Mouse (Mus musculus) 3T3-L1 (cell line): ENCODE measurements around the gene Map4k1.

ENCODE experiments used
- DNase-seq: peaks from one replicate; pipeline ENCODE4 v3.0.0-alpha.2; 2015; ENCODE audit warnings: low read depth, low spot score

The Map4k1 gene

GRCm38 (mm10) chr7:28981651-28982273 lies at the start of gene Map4k1, which contains the start of gene Eif3k:
Gene Map4k1 (plus strand): TSS chr7:28982050.
Gene Eif3k (minus strand): TSS chr7:28981864.
- DNase-seq: peak; percentile 99

DNA sequence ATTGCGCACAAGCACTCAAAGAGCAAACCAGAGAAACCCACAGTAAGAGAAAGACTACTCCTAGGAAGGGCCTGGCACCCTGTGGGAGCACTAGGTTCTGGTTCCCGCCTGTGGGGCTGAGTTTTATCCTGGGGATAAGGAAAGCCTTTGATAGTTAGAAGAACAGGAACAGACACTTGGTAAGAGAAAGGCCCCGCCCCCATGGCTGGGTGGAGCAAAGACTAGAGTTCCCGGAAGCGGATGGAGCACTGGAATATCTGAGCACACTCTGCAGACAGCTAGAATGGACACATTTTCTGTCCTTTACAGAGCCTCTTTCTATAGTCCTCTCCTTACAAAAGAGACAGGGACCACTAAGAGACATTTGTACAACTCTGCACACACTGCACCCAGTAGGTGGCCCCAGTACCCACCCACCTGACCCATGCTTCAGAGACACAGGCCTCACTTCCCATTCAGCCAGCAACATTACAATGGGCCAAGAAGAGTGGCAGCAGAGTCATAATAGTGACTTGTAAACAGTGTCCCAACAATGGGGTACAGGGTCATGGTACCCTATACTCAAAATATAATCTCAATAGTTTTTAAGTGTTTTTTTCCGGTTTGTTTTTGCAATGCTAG lies 49.3 kb upstream of the Map4k1 start:
- peak; percentile 64 for DNase-seq

GRCm38 (mm10) chr7:28933825-28934224 lies 48.0 kb upstream of the Map4k1 start:
- no peak for DNase-seq

- DNase-seq: no peak
These were observed 45.1 kb upstream of the Map4k1 start for GRCm38 (mm10) chr7:28936787-28937186.

DNA sequence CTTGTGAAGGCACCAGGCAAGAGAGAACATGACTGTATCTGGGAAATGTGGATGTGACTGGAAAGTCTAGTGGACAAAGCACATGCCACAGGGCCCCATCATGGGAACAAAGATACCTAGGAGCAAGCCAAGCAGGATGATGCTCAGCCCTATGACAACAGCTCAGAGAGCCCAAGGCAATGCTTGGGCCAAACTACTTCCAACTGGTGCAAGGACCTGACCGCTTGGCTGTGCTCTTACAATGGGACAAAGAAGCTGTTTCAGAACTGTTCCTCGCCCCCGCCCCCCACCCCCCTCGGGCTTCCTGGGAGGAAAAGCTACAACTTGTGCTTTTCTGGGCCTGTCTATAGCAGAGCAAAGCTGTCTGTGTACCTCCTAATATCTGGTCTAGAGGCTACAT lies 43.2 kb upstream of the Map4k1 start:
- DNase-seq: no peak

DNA sequence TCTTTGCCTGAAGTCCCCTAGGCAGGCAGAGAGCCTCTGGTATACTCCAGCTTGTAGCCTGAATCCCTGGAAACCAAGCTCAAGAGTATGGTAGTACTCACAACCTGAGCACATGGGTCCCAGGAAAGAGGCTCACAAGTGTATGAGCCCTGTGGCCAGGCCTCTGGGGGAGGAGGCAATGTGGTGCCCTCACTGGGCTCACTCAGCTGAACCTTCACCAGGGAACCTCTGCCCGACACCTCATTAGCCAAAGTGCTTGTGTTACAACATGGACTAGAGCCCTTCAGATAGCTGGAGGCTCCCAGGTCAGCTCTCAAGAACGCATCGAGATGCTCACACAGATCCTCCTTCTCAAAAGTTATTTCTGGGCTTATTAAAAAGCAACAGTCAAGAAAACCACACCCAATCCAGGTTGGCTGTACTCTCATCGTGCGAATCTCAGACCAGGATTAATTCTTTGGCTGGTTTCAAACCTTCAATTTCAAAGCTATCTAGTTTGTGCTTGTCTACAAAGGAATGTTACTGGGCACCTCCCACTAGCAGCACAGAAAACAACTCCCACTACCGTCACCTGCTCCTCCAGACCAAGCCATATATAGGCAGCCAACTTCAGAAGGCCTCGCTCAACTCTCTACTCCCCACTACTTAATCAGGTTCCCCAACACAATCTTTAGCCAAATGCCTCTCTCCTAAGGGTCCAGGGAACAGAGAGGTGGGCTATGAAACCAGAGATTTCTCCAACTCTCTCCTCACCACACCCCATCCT lies 42.2 kb upstream of the Map4k1 start:
- DNase-seq: no peak

DNA sequence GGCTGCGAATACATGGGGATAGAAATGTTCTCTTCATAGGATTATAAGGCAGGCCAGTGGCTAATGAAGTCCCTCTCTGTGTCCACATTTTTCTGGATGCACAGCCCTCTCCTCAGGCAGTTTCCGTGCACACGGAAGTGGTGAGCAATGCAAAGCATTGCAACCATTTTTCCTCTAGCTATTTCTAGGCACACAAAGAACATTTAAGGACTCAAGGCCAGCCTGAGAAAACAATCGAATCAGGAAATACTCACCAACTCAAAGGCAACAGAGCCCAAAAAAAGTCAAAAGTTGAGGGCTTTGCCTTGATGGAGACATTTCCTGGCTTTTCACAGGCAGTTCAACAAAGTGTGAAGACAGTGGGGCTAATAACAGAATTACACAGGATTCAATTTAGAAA lies 40.7 kb upstream of the Map4k1 start:
- no peak for DNase-seq

DNA sequence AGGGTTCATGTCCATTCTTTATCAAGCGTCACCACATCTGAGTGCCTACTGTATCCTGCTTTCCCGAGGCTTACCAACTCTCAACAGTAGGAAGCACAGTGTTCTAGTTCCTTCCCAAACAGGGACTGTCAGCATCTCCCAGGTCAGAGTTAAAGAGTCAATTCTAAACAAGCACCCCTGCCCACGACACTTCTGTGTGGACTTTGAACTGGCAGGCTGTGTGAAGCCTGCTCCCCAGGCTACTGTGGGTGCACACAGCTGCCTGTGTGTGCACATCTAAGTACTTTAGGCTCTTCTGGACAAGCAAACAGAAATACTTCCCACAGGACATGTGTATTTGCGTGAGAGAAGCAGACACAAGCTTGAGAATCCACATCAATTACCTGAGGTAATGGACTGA lies 40.3 kb upstream of the Map4k1 start:
- DNase-seq: no peak

DNA sequence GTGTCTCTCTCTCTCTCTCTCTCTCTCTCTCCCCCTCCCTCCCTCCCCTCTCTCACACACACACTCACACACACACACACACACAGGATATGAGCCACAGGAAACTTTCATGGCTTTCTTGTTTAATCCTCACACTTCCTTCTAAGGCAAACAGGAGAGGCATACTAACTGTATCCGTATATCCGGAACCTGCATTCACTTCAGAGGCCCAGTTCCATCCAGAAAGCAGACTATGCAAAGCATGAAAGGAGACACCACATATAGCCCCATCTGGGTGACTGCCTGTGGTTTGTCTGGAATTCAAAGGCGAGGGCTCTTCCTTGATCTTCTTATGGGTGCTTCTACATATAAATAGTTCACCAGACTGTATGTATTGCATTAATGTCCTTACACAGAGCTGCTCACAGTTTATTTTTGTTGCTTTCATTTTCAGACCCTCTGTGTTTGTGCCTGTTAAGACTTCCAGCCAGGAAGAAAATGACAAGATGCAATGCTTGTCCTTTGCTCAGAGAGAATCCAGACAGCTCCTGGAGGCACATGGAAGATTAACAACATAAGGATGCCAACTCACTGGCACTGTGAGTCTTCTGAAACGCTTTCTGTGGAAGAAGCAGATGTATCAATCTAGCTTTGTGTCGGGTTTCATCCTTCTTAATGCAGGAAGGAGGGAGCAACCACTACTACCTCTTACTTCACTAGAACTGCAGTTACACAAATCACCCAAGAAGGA lies 38.2 kb upstream of the Map4k1 start:
- DNase-seq: peak; percentile 59

DNA sequence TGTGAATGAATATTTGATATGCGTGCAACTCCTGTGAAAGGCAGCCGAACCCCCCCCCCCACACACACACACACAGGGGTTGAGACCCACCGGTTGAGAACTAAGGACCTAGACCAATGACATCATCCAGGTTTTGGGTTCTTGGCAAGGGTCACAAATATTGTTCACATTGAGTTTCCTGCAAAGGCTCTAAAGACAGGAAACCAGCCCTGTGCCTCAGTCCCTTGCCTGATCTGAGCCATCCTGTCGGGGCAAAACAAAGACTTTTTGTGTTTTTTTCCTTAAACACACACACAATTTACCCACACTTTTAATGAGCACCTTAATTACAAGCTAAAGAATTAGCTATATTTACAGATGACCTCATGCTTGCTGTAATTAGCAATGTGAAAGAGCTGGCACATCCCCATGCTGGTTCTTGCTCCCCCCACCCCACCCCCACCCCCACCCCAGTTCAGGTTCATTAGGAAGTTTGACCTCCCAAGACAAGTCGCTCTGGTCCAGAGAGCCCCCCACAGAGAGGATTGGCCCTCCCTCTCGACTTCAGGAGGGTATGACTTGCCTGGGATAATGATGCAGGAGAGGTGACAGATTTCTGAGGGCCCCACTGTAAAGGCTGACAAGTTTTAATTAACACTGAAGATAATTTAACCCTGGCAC lies 37.0 kb upstream of the Map4k1 start:
- DNase-seq: no peak

DNA sequence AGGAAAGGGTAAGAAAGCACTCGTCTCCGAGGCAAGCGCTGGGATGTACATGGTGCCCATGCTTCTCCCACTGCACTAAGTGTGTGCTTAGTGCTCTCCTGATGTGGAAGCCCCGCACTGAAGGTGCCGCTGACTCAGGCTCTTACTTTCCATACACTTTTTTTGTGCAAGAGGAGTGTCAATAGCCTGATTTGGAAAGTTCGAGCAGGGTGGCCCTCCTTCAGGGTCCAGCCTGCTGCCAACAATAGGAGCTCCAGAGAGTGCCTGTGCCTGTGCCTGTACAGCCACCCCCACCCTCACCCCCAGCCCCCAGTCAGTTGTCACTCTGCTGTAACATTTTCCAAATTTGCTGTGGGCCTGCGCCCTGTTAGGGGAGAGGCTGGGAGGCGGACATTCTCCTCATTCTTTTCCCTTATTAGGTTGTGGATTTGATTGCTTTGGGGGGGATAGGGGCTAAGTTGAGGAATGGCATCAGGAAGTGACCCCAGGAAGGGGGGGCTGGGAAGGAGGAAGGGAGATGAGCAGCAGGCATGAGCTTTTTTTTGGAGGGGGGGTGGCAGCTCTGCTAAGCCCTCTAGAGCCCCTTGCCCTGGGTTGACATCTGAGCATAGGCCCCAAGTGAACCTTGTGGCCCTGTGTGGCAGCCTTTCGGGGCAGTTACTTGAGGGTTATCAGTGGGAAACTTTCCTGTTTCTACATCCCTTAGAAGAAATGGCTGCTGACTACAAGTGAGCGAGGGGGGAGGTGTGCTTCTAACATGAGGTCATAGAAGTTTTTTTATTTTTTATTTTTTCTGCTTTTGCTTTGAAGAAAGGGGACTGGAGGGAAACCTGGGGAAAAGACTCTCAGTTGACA lies 36.2 kb upstream of the Map4k1 start:
- DNase-seq: no peak

- DNase-seq: peak; percentile 80
These were observed 35.6 kb upstream of the Map4k1 start for GRCm38 (mm10) chr7:28946271-28946610.

DNA sequence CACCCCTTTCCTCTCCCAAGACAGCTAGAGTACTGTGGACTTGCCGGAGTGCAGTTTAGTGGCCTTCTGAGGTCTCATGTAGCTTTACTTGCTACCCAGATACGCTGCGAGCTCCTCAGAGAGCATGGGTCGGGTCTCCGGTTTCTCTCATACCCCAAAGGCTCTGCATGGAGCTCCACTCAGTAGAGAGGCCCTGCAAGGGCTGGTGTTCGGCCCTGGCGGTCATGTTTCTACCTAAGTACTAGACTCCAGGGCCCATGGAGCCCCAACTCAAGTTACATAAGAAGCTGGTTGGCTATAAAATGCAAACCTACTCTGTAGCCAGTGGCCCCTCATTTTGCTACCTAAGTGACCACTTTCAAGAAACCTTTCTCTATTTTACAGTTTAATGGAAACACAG lies 33.1 kb upstream of the Map4k1 start:
- no peak for DNase-seq

GRCm38 (mm10) chr7:28949298-28949697 lies 32.6 kb upstream of the Map4k1 start:
- no peak for DNase-seq

DNA sequence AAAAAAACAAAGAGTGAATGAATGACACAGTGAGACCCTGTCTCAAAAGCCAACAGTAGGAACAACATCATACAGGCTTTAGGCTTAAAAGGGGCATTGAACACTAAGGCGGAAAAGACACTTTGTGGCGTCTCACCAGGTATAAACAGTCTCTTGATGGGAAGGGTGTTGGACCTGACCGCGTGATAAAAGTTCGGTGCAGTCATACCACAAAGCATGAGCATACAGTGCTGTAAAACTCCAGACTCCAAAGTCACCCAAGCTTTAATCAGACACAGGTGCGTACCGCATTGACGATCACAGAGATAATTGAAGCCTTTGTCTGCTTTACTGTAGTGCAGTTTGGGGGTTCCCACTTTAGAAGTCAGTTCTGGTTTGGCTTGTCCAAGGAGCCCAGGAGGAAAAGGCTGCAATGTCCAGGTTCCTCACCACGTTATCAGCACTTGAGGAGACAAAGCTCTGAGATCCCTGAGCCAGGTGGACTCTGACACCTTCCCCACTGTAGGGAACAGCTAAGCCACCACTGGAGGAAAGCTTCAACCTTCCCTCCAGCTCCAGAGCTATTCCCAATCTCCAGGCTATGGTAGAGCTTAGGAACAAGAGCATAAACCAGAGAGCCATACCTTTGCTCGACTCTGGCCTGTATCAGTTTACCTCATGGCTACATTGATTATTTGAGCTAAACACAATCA lies 31.4 kb upstream of the Map4k1 start:
- DNase-seq: no peak

DNA sequence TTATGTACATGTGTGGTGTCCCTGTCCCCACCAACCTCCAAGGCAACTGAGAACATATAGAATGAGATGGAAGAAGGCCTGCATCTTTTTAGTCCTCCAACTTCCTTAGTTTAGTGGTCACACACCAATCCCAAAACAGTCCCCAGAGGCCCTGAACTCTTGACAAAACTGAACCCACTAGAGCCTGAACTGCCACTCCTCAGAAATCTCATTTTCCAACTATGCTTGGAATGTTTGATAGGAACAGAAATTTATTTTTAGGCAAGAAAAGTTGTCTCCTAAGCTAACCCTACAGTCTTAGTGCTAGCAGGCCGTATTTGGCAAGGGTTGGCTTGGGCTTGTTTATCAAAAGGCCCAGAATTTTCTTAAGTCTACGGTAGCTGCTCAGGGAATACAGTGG lies 30.1 kb upstream of the Map4k1 start:
- peak; percentile 69 for DNase-seq

DNA sequence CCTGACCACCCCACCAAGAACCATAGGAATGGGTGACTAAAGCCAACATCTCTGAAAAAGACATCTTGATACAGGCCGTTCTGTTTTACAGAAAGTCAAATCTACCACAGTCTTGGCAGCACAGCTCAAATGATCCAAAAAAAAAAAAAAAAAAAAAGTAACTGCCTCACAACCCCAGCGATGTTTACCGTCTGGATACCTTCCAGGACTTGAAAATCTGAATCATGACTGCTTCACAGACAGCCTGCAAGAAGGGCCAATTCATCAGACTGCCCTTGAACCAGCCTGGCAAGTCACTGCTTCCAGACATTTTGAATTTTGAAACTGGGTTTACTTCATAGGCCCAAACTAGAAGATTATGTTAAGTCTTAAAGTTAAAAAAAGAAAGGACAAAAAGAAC lies 29.1 kb upstream of the Map4k1 start:
- peak; percentile 96 for DNase-seq

DNA sequence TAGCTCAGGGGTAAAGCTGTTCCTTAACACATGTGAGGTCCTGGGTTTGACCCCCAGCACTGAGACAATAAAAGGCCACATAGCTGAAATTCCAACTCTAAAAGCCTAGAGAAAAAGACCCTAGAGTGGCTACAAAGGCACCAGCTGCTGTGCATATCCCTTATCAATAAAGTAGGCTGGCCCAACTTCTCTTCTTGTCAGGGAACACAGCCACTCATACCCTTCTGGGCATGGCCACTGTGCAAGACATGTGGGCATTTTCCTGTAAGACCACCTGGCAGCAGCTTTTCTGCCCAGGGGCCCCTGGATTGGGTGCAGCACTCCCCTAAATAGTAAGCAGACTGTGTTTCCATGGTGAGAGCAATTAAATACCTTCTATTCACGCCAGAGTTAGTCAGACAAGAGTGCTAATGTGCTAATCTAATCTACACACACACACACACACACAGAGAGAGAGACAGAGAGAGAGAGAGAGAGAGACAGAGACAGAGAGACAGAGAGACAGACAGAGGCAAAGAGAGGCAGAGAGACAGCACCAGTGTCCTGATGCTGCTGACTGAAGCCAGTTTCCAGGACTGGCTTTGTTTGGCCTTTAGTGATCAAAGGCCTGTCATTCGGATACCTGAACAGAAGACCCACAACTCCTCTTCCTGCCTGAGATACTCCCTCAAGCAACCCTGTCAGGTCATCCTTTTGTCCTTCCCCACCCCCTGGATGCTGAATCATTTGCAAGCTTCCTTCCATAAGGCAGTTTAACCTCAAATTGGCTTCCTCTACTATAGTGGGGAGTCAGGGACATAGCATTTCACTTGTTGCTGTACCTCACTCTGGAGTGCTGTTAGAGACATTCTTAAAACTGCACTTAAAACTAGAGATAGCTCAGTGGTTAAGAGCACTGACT lies 28.1 kb upstream of the Map4k1 start:
- DNase-seq: no peak

GRCm38 (mm10) chr7:28954773-28955172 lies 27.1 kb upstream of the Map4k1 start:
- peak; percentile 46 for DNase-seq
